Mouse (Mus musculus) midbrain, embryonic 16.5 days (tissue): ENCODE data around the gene Olfr1200. TPM values are rescaled to one million over a fixed set of nuclear protein-coding genes. Genes with fewer than 3 reads are reported as not detected.

ENCODE experiments used
- ATAC-seq: fragments of 200-750 bp; cut with Nextera tagmentation; 2 replicates; pipeline ENCODE4 v1.8.0; 2017; ENCODE audit warnings: moderate TSS enrichment
- H3K27ac ChIP-seq: fragments of 300-500 bp; sonication (generic); 2 replicates; pipeline ENCODE4 v1.5.1; 2014; ENCODE audit warnings: mild to moderate bottlenecking, low read length, mixed read lengths
- H3K27me3 ChIP-seq: fragments of 300-500 bp; sonication (generic); 2 replicates; pipeline ENCODE4 v1.6.1; 2014; ENCODE audit warnings: low read depth, low read length, mixed read lengths; ENCODE audit not compliant: control insufficient read depth, insufficient read depth
- H3K36me3 ChIP-seq: fragments of 300-500 bp; sonication (generic); 2 replicates; pipeline ENCODE4 v1.6.1; 2014; ENCODE audit warnings: mild to moderate bottlenecking, low read length, moderate library complexity, mixed read lengths; ENCODE audit not compliant: control insufficient read depth, insufficient read depth
- H3K4me1 ChIP-seq: fragments of 300-500 bp; sonication (generic); 2 replicates; pipeline ENCODE4 v1.6.1; 2014; ENCODE audit warnings: mild to moderate bottlenecking, low read length, mixed read lengths; ENCODE audit not compliant: control insufficient read depth, insufficient read depth
- H3K4me2 ChIP-seq: fragments of 300-500 bp; sonication (generic); 2 replicates; pipeline ENCODE4 v1.6.1; 2014; ENCODE audit warnings: mild to moderate bottlenecking, low read length, mixed read lengths
- H3K4me3 ChIP-seq: fragments of 300-500 bp; sonication (generic); 2 replicates; pipeline ENCODE4 v1.5.1; 2014; ENCODE audit warnings: low read depth, mild to moderate bottlenecking, low read length, moderate library complexity, mixed read lengths
- H3K9ac ChIP-seq: fragments of 300-500 bp; sonication (generic); 2 replicates; pipeline ENCODE4 v1.6.1; 2014; ENCODE audit warnings: low read depth, low read length, mixed read lengths
- H3K9me3 ChIP-seq: fragments of 300-500 bp; sonication (generic); replicated peaks from 2 replicates; pipeline ENCODE4 v1.6.1; 2014; ENCODE audit warnings: mild to moderate bottlenecking, low read length, mixed read lengths; ENCODE audit not compliant: control insufficient read depth, poor library complexity, severe bottlenecking
- WGBS: fragments of 180-500 bp; shearing (Covaris S2); extraction: QIAGEN DNeasy Blood & Tissue Kit; methylation state at CpG from one replicate; pipeline ENCODE4 v1.1.7; 2014; 5-methylcytosine and 5-hydroxymethylcytosine counted together
- polyA plus RNA-seq: library from polyadenylated mRNA; unstranded; fragments of >200 nt; fragmentation: Nextera tagmentation; extraction: Ambion mirVana; gene quantifications from 2 replicates; pipeline ENCODE4 v1.2.1, GENCODE M21; 2015

Gene Olfr1200
- polyA plus RNA-seq, result not detected in 2 replicates

- H3K9ac ChIP-seq, result no peak within 1 kb of the TSS
- 89% methylated on average over 2 of the region's 2 CpGs for WGBS
Observed at GRCm38 (mm10) chr2:88770388-88770787, at the start of gene Olfr1200. Olfr1200 (minus strand) TSS chr2:88770488.

GRCm38 (mm10) chr2:88814196-88814595, 43.9 kb upstream of the Olfr1200 start, which contains the start of gene Olfr1202:
Olfr1202 (plus strand) TSS chr2:88814496.
- no peaks in the 10 kb centered on the region for H3K4me1 ChIP-seq
- no peaks in the 10 kb centered on the region for H3K27me3 ChIP-seq
- no peak within 1 kb of the TSS for H3K27ac ChIP-seq
- no peak within 1 kb of the TSS for H3K4me3 ChIP-seq
- 80% methylated on average over 1 of the region's 1 CpGs for WGBS
- no peaks in the 10 kb centered on the region for H3K9me3 ChIP-seq
- H3K36me3 ChIP-seq, result no peaks in the 10 kb centered on the region
- no peak within 1 kb of the TSS for H3K9ac ChIP-seq
- no peak within 1 kb of the TSS for H3K4me2 ChIP-seq
- no peak for ATAC-seq

More at GRCm38 (mm10) chr2:88770388-88770787, at the start of gene Olfr1200:
- Histone ChIP-seq H3K4me2 (no peak within 1 kb of the TSS), H3K4me1 (no peaks in the 10 kb centered on the region), H3K36me3 (no peaks in the 10 kb centered on the region), H3K27ac (no peak within 1 kb of the TSS), H3K4me3 (no peak within 1 kb of the TSS), H3K27me3 (no peaks in the 10 kb centered on the region), H3K9me3 (no peaks in the 10 kb centered on the region)
- no peak for ATAC-seq

GRCm38 (mm10) chr2:88792736-88793135, 22.4 kb upstream of the Olfr1200 start, which contains the start of gene Olfr1201:
Olfr1201 (plus strand) TSS chr2:88793036.
- Histone ChIP-seq H3K9ac (no peak within 1 kb of the TSS), H3K27ac (no peak within 1 kb of the TSS), H3K4me2 (no peak within 1 kb of the TSS), H3K4me3 (no peak within 1 kb of the TSS), H3K9me3 (no peaks in the 10 kb centered on the region), H3K36me3 (no peaks in the 10 kb centered on the region), H3K27me3 (no peaks in the 10 kb centered on the region), H3K4me1 (no peaks in the 10 kb centered on the region)
- WGBS, result 84% methylated on average over 6 of the region's 6 CpGs
- ATAC-seq, result no peak

GRCm38 (mm10) chr2:88760369-88760768, 9.9 kb downstream of the Olfr1200 start, which contains the start of gene Olfr1199:
Olfr1199 (minus strand) TSS chr2:88760469.
- no peak within 1 kb of the TSS for H3K27ac ChIP-seq
- no peaks in the 10 kb centered on the region for H3K27me3 ChIP-seq
- no peak within 1 kb of the TSS for H3K9ac ChIP-seq
- WGBS, result 94% methylated on average over 2 of the region's 2 CpGs
- no peaks in the 10 kb centered on the region for H3K36me3 ChIP-seq
- H3K4me3 ChIP-seq, result no peak within 1 kb of the TSS
- H3K4me1 ChIP-seq, result no peaks in the 10 kb centered on the region
- H3K9me3 ChIP-seq, result no peaks in the 10 kb centered on the region
- H3K4me2 ChIP-seq, result no peak within 1 kb of the TSS
- ATAC-seq, result no peak

- no peak within 1 kb of the TSS for H3K4me3 ChIP-seq
- H3K27ac ChIP-seq, result no peak within 1 kb of the TSS
- H3K9me3 ChIP-seq, result no peaks in the 10 kb centered on the region
- 83% methylated on average over 2 of the region's 2 CpGs for WGBS
- H3K4me1 ChIP-seq, result no peaks in the 10 kb centered on the region
- ATAC-seq, result no peak
- H3K9ac ChIP-seq, result no peak within 1 kb of the TSS
- H3K4me2 ChIP-seq, result no peak within 1 kb of the TSS
- H3K27me3 ChIP-seq, result no peaks in the 10 kb centered on the region
- no peaks in the 10 kb centered on the region for H3K36me3 ChIP-seq
Observed at GRCm38 (mm10) chr2:88751270-88751669, 19.0 kb downstream of the Olfr1200 start, which contains the start of gene Olfr1198. Olfr1198 (minus strand) TSS chr2:88751370.

GRCm38 (mm10) chr2:88743379-88743778, 26.9 kb downstream of the Olfr1200 start:
- no peak overlapping the region for H3K27ac ChIP-seq
- H3K4me2 ChIP-seq, result no peak overlapping the region
- H3K4me1 ChIP-seq, result no peaks in the 10 kb centered on the region
- no peaks in the 10 kb centered on the region for H3K27me3 ChIP-seq
- H3K4me3 ChIP-seq, result no peak overlapping the region
- H3K9ac ChIP-seq, result no peak overlapping the region
- H3K9me3 ChIP-seq, result no peaks in the 10 kb centered on the region
- 59% methylated on average over 3 of the region's 3 CpGs for WGBS
- H3K36me3 ChIP-seq, result no peaks in the 10 kb centered on the region
- ATAC-seq, result no peak

GRCm38 (mm10) chr2:88732266-88732665, 38.0 kb downstream of the Olfr1200 start, which contains the start of gene Olfr1197:
Olfr1197 (minus strand) TSS chr2:88732366.
- Histone ChIP-seq H3K4me3 (no peak within 1 kb of the TSS), H3K27me3 (no peaks in the 10 kb centered on the region), H3K36me3 (no peaks in the 10 kb centered on the region), H3K9ac (no peak within 1 kb of the TSS), H3K4me1 (no peaks in the 10 kb centered on the region), H3K27ac (no peak within 1 kb of the TSS), H3K9me3 (no peaks in the 10 kb centered on the region), H3K4me2 (no peak within 1 kb of the TSS)
- WGBS, result 90% methylated on average over 1 of the region's 1 CpGs
- no peak for ATAC-seq

Other genes with a start within 250 kb of the Olfr1200 start
- gene Olfr1188, start 213.6 kb downstream of the Olfr1200 start, polyA plus RNA-seq, result not detected in 2 replicates
- not detected in 2 replicates for gene Olfr1189, start 184.0 kb downstream of the Olfr1200 start, polyA plus RNA-seq
- not detected in 2 replicates for gene Olfr1191-ps1, start 129.9 kb downstream of the Olfr1200 start, polyA plus RNA-seq
- gene Olfr1192-ps1, start 122.0 kb downstream of the Olfr1200 start, polyA plus RNA-seq, result not detected in 2 replicates
- not detected in 2 replicates for gene Olfr1193, start 94.9 kb downstream of the Olfr1200 start, polyA plus RNA-seq
- gene Olfr1195, start 81.3 kb downstream of the Olfr1200 start, polyA plus RNA-seq, result not detected in 2 replicates
- not detected in 2 replicates for gene Olfr1196, start 65.9 kb downstream of the Olfr1200 start, polyA plus RNA-seq
- not detected in 2 replicates for gene Olfr1197, start 38.1 kb downstream of the Olfr1200 start, polyA plus RNA-seq
- not detected in 2 replicates for gene Olfr1198, start 19.1 kb downstream of the Olfr1200 start, polyA plus RNA-seq
- gene Olfr1199, start 10.0 kb downstream of the Olfr1200 start, polyA plus RNA-seq, result not detected in 2 replicates
- gene Olfr1201, start 22.5 kb upstream of the Olfr1200 start, polyA plus RNA-seq, result not detected in 2 replicates
- gene Olfr1202, start 44.0 kb upstream of the Olfr1200 start, polyA plus RNA-seq, result not detected in 2 replicates
- not detected in 2 replicates for gene Olfr1205, start 59.2 kb upstream of the Olfr1200 start, polyA plus RNA-seq
- not detected in 2 replicates for gene Olfr1204, start 78.8 kb upstream of the Olfr1200 start, polyA plus RNA-seq
- gene Olfr1206, start 92.7 kb upstream of the Olfr1200 start, polyA plus RNA-seq, result not detected in 2 replicates
- not detected in 2 replicates for gene Olfr1208, start 131.8 kb upstream of the Olfr1200 start, polyA plus RNA-seq
- gene Olfr1209, start 144.7 kb upstream of the Olfr1200 start, polyA plus RNA-seq, result not detected in 2 replicates
- not detected in 2 replicates for gene Olfr1211, start 167.6 kb upstream of the Olfr1200 start, polyA plus RNA-seq
- gene Olfr1212, start 183.5 kb upstream of the Olfr1200 start, polyA plus RNA-seq, result not detected in 2 replicates
- gene Gm13762, start 209.8 kb upstream of the Olfr1200 start, polyA plus RNA-seq, result not detected in 2 replicates
- gene Olfr1214, start 222.2 kb upstream of the Olfr1200 start, polyA plus RNA-seq, result not detected in 2 replicates
- gene Olfr1215, start 236.5 kb upstream of the Olfr1200 start, polyA plus RNA-seq, result not detected in 2 replicates
- gene Olfr1216, start 247.9 kb upstream of the Olfr1200 start, polyA plus RNA-seq, result not detected in 2 replicates